Mouse (Mus musculus) heart, embryonic 11.5 days (tissue): ENCODE data around the gene Wnt8b. TPM values are rescaled to one million over a fixed set of nuclear protein-coding genes. Genes with fewer than 3 reads are reported as not detected.

Source experiments
- ATAC-seq: fragments of 200-750 bp; cut with Nextera tagmentation; replicated peaks from 2 replicates; pipeline ENCODE4 v1.8.0; 2017; ENCODE audit warnings: moderate library complexity; ENCODE audit not compliant: insufficient number of reproducible peaks, low FRiP score, low TSS enrichment
- H3K27ac ChIP-seq: fragments of 300-500 bp; sonication (generic); 2 replicates; pipeline ENCODE4 v1.5.1; 2014; ENCODE audit warnings: mild to moderate bottlenecking, low read depth, low read length
- H3K27me3 ChIP-seq: fragments of 300-500 bp; sonication (generic); 2 replicates; pipeline ENCODE4 v1.6.1; 2014; ENCODE audit warnings: mild to moderate bottlenecking, low read length, mixed read lengths; ENCODE audit not compliant: control insufficient read depth, insufficient read depth
- H3K36me3 ChIP-seq: fragments of 300-500 bp; sonication (generic); 2 replicates; pipeline ENCODE4 v1.6.1; 2014; ENCODE audit warnings: mild to moderate bottlenecking, low read length, moderate library complexity, mixed read lengths; ENCODE audit not compliant: control insufficient read depth, insufficient read depth
- H3K4me1 ChIP-seq: fragments of 300-500 bp; sonication (generic); 2 replicates; pipeline ENCODE4 v1.6.1; 2014; ENCODE audit warnings: low read length; ENCODE audit not compliant: control insufficient read depth, insufficient read depth
- H3K4me2 ChIP-seq: fragments of 300-500 bp; sonication (generic); 2 replicates; pipeline ENCODE4 v1.6.1; 2014; ENCODE audit warnings: mild to moderate bottlenecking, moderate library complexity
- H3K4me3 ChIP-seq: fragments of 300-500 bp; sonication (generic); 2 replicates; pipeline ENCODE4 v1.5.1; 2014; ENCODE audit warnings: low read depth, low read length
- H3K9ac ChIP-seq: fragments of 300-500 bp; sonication (generic); 2 replicates; pipeline ENCODE4 v1.6.1; 2014; ENCODE audit warnings: mild to moderate bottlenecking, low read depth, low read length, moderate library complexity
- H3K9me3 ChIP-seq: fragments of 300-500 bp; sonication (generic); replicated peaks from 2 replicates; pipeline ENCODE4 v1.6.1; 2016; ENCODE audit warnings: low read length; ENCODE audit not compliant: control insufficient read depth
- WGBS: fragments of 180-500 bp; shearing (Covaris S2); extraction: QIAGEN DNeasy Blood & Tissue Kit; methylation state at CpG from one replicate; pipeline ENCODE4 v1.1.7; 2014; ENCODE audit not compliant: insufficient replicate concordance; 5-methylcytosine and 5-hydroxymethylcytosine counted together
- polyA plus RNA-seq: library from polyadenylated mRNA; unstranded; fragments of >200 nt; fragmentation: Nextera tagmentation; extraction: Ambion mirVana; gene quantifications from 2 replicates; pipeline ENCODE4 v1.2.1, GENCODE M21; 2014

Gene Wnt8b
- polyA plus RNA-seq, 1 experiment from 2014 or later: not detected

- no peak for ATAC-seq
- Histone ChIP-seq H3K4me1 (no peaks in the 10 kb centered on the region; the same call in 1 of the 2 replicates), H3K9me3 (peaks cover 5% of the 10 kb centered on the region; the same call in 1 of the 2 replicates), H3K4me2 (no peak overlapping the region), H3K9ac (no peak overlapping the region), H3K4me3 (no peak overlapping the region), H3K27ac (no peak overlapping the region), H3K36me3 (no peaks in the 10 kb centered on the region), H3K27me3 (0 out of 2 replicates have a peak, but pooled peaks cover 3% of the 10 kb centered on the region)
- 78% methylated on average over 8 of the region's 8 CpGs for WGBS
These were observed 49.5 kb downstream of the Wnt8b start for GRCm38 (mm10) chr19:44542694-44543178.

- Histone ChIP-seq H3K27me3 (0 out of 2 replicates have a peak, but pooled peaks cover 3% of the 10 kb centered on the region), H3K4me1 (no peaks in the 10 kb centered on the region; the same call in 1 of the 2 replicates), H3K36me3 (peaks cover 11% of the 10 kb centered on the region), H3K4me2 (peak overlapping the region; percentile 86), H3K27ac (no peak overlapping the region), H3K9me3 (peaks cover 5% of the 10 kb centered on the region; the same call in 1 of the 2 replicates), H3K9ac (no peak overlapping the region), H3K4me3 (no peak overlapping the region)
- 55% methylated on average over 10 of the region's 10 CpGs for WGBS
- ATAC-seq: no peak
These were observed 51.1 kb downstream of the Wnt8b start for GRCm38 (mm10) chr19:44544372-44544771.

DNA sequence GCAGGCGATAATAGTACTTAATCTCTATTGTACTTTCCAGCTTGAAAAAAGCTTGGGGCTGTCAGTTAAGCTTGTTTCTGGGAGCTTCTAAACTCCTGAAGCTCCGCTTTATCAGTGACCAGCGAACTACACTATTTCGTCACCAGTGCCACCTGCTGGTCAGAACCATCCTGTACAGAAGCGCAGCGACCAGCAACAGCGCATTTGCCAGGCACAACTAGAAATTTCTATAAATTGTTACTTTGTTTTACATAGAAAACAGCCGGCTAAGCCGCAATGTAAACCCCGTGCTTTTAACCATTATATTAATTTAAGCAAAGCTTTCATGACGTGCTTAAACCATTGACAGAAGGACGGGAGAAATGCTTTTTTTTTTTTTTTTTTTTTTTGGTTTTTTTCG, 51.5 kb downstream of the Wnt8b start:
- H3K9me3 ChIP-seq: peaks cover 5% of the 10 kb centered on the region; the same call in 1 of the 2 replicates
- H3K4me2 ChIP-seq: peak overlapping the region; percentile 86
- 3% methylated on average over 13 of the region's 13 CpGs for WGBS
- no peak for ATAC-seq
- H3K36me3 ChIP-seq: peaks cover 15% of the 10 kb centered on the region
- no peaks in the 10 kb centered on the region; the same call in 1 of the 2 replicates for H3K4me1 ChIP-seq
- peak overlapping the region; percentile 64 for H3K9ac ChIP-seq
- H3K4me3 ChIP-seq: peak overlapping the region; percentile 67
- H3K27ac ChIP-seq: no peak overlapping the region
- 0 out of 2 replicates have a peak, but pooled peaks cover 3% of the 10 kb centered on the region for H3K27me3 ChIP-seq

GRCm38 (mm10) chr19:44545321-44546041, 52.2 kb downstream of the Wnt8b start, which contains the start of gene Sec31b:
Gene Sec31b (minus strand): TSS chr19:44545864.
- H3K36me3 ChIP-seq: peaks cover 22% of the 10 kb centered on the region
- H3K27ac ChIP-seq: no peak within 1 kb of the TSS
- under 1% methylated on average over 47 of the region's 47 CpGs for WGBS
- peak within 1 kb of the TSS; percentile 64 for H3K9ac ChIP-seq
- H3K27me3 ChIP-seq: 0 out of 2 replicates have a peak, but pooled peaks cover 3% of the 10 kb centered on the region
- H3K4me2 ChIP-seq: peak within 1 kb of the TSS; percentile 86
- peaks cover 5% of the 10 kb centered on the region; the same call in 1 of the 2 replicates for H3K9me3 ChIP-seq
- 0 out of 2 replicates have a peak, but pooled peaks have one; percentile 42 for ATAC-seq
- H3K4me3 ChIP-seq: peak within 1 kb of the TSS; percentile 67
- no peaks in the 10 kb centered on the region; the same call in 1 of the 2 replicates for H3K4me1 ChIP-seq

- H3K4me2 ChIP-seq: peak within 1 kb of the TSS; percentile 14; the same call in 1 of the 2 replicates
- H3K27me3 ChIP-seq: no peaks in the 10 kb centered on the region
- H3K4me1 ChIP-seq: peaks cover 7% of the 10 kb centered on the region; the same call in 1 of the 2 replicates
- H3K9me3 ChIP-seq: no peaks in the 10 kb centered on the region
- ATAC-seq: no peak
- H3K27ac ChIP-seq: no peak within 1 kb of the TSS
- H3K36me3 ChIP-seq: peaks cover 30% of the 10 kb centered on the region
- 88% methylated on average over 4 of the region's 4 CpGs for WGBS
- no peak within 1 kb of the TSS for H3K9ac ChIP-seq
- H3K4me3 ChIP-seq: no peak within 1 kb of the TSS
These were observed 59.5 kb downstream of the Wnt8b start, which contains the start of gene Gm20538 for GRCm38 (mm10) chr19:44552731-44553130. Gene Gm20538 (minus strand): TSS chr19:44552831.

GRCm38 (mm10) chr19:44553286-44553685, 60.0 kb downstream of the Wnt8b start:
- Histone ChIP-seq H3K9me3 (no peaks in the 10 kb centered on the region), H3K4me1 (peaks cover 7% of the 10 kb centered on the region; the same call in 1 of the 2 replicates), H3K9ac (no peak overlapping the region), H3K27me3 (no peaks in the 10 kb centered on the region), H3K36me3 (peaks cover 27% of the 10 kb centered on the region), H3K4me2 (no peak overlapping the region; the same call in 1 of the 2 replicates), H3K4me3 (no peak overlapping the region), H3K27ac (no peak overlapping the region)
- ATAC-seq: no peak
- 95% methylated on average over 4 of the region's 4 CpGs for WGBS

- no peaks in the 10 kb centered on the region for H3K27me3 ChIP-seq
- no peaks in the 10 kb centered on the region for H3K9me3 ChIP-seq
- peak overlapping the region; percentile 70 for H3K27ac ChIP-seq
- H3K9ac ChIP-seq: peak overlapping the region; percentile 97
- peak overlapping the region; percentile 88 for H3K4me2 ChIP-seq
- peak overlapping the region; percentile 96 for H3K4me3 ChIP-seq
- peaks cover 7% of the 10 kb centered on the region; the same call in 1 of the 2 replicates for H3K4me1 ChIP-seq
- H3K36me3 ChIP-seq: peaks cover 18% of the 10 kb centered on the region
- ATAC-seq: no peak
- WGBS: 2% methylated on average over 8 of the region's 8 CpGs
These were observed 61.2 kb downstream of the Wnt8b start for GRCm38 (mm10) chr19:44554490-44554860.

DNA sequence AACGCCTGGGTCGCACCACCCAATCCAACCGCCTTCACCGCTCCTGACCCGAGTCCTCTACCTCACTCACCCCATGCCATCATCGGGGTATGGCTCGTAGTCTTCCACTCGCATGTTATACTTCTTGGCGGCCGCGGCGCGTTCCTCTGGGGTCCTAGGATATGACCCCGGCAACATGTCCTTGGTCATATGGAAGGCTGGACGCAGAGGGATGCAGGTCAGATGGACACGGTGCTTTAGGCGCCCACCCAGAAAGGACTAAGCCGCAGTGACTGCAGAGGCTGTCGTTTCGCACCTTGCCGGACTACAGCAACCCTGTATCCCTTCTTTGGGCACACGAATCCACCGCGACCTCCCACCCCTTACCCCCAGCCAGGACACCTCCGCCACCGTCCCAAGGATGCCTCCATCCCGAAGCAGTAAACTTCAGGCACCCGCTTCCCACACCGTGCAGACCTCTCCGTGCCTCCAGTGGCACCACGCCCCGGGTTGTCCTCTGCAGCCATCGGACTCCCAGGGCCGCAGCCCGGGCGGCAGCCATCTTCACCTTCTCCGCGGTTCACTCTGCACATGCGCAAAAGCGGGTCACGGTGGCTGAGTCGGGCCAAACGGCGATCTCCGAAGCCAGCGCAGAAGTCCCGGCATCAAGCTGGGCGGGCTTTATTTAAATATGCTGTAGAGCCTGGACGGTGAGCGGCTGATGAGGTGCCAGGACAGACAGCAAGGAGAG, 61.8 kb downstream of the Wnt8b start, which contains the start of gene Ndufb8:
TSS of gene Ndufb8 (minus strand) at position 580 of the 730 bp plus-strand sequence.
- H3K4me1 ChIP-seq: peaks cover 7% of the 10 kb centered on the region; the same call in 1 of the 2 replicates
- peak within 1 kb of the TSS; percentile 70 for H3K27ac ChIP-seq
- peak within 1 kb of the TSS; percentile 97 for H3K9ac ChIP-seq
- H3K36me3 ChIP-seq: peaks cover 13% of the 10 kb centered on the region
- H3K4me2 ChIP-seq: peak within 1 kb of the TSS; percentile 88
- no peaks in the 10 kb centered on the region for H3K27me3 ChIP-seq
- WGBS: under 1% methylated on average over 50 of the region's 50 CpGs
- peak within 1 kb of the TSS; percentile 96 for H3K4me3 ChIP-seq
- peak; percentile 71 for ATAC-seq
- H3K9me3 ChIP-seq: no peaks in the 10 kb centered on the region
